Mouse (Mus musculus) ES-Bruce4 (cell line): ENCODE measurements at regions not wholly inside any gene's neighbourhood (a gene's known extent, or its start where the extent isn't known, plus 50 kb on each side); places are given as distances from the start of the nearest gene placed in this dataset.

Source experiments
- CTCF ChIP-seq: IDR thresholded peaks from one replicate; pipeline ENCODE4 v1.8.1; 2011; ENCODE audit warnings: low read depth, low read length
- POLR2A ChIP-seq: IDR thresholded peaks from one replicate; pipeline ENCODE4 v1.8.1; 2011; ENCODE audit warnings: low read length; ENCODE audit not compliant: insufficient read depth

DNA sequence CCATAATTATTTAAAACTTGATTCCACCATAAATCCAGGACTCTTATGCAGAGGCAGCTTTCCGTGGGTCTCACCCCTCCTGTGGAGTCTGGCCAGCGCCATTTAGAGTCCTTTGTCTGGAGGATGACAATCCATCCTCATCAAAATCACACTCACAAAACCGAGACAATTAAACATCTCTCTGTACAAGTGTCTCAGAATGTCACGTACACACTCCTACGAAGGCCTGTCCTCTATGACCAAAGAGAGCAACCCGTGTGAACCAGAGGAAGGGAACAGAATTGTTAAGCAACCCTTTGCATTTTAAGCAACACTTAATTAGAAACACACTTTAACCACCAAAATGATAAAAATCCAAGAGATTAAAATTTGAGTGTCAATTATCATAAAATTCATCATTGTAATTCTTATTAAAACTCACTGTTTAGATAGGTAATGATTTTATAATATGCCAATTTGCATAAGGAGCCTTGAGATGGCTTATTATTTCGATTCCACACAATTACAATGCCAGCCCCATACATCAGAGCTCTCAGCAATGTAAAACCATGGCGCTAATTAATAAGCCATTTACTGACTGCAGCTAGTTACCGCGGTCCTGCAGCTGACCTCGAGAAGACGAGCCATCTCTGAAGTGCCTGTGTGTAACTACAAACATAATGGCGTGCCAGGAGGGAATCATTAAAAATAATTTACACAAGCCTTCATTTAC lies 325.0 kb upstream of the Irx1 start:
- TF ChIP-seq CTCF (no peak), POLR2A (no peak)
